Mouse (Mus musculus) kidney, embryonic 15.5 days (tissue): Measurements from ENCODE around the gene Id1. TPM values are rescaled to one million over a fixed set of nuclear protein-coding genes. Genes with fewer than 3 reads are reported as not detected.

Experiments used
- ATAC-seq: fragments of 200-750 bp; cut with Nextera tagmentation; replicated peaks from 2 replicates; pipeline ENCODE4 v1.8.0; 2017; ENCODE audit warnings: moderate TSS enrichment; ENCODE audit not compliant: low FRiP score
- H3K27ac ChIP-seq: fragments of 300-500 bp; sonication (generic); 2 replicates; pipeline ENCODE4 v1.5.1; 2015; ENCODE audit warnings: mild to moderate bottlenecking, inconsistent platforms
- H3K27me3 ChIP-seq: fragments of 300-500 bp; sonication (generic); 2 replicates; pipeline ENCODE4 v1.6.1; 2015; ENCODE audit warnings: inconsistent platforms
- H3K36me3 ChIP-seq: fragments of 300-500 bp; sonication (generic); 2 replicates; pipeline ENCODE4 v1.6.1; 2015; ENCODE audit warnings: inconsistent platforms
- H3K4me1 ChIP-seq: fragments of 300-500 bp; sonication (generic); 2 replicates; pipeline ENCODE4 v1.6.1; 2015; ENCODE audit warnings: inconsistent platforms
- H3K4me2 ChIP-seq: fragments of 300-500 bp; sonication (generic); 2 replicates; pipeline ENCODE4 v1.6.1; 2015; ENCODE audit warnings: moderate library complexity, mild to moderate bottlenecking, inconsistent platforms
- H3K4me3 ChIP-seq: fragments of 300-500 bp; sonication (generic); replicated peaks from 2 replicates; pipeline ENCODE4 v1.5.1; 2015; ENCODE audit warnings: mild to moderate bottlenecking, inconsistent platforms
- H3K9ac ChIP-seq: fragments of 300-500 bp; sonication (generic); 2 replicates; pipeline ENCODE4 v1.6.1; 2015; ENCODE audit warnings: mild to moderate bottlenecking, inconsistent platforms
- H3K9me3 ChIP-seq: fragments of 300-500 bp; sonication (generic); replicated peaks from 2 replicates; pipeline ENCODE4 v1.6.1; 2016; ENCODE audit warnings: inconsistent platforms
- WGBS: fragments of 180-500 bp; shearing (Covaris S2); methylation state at CpG from one replicate; pipeline ENCODE4 v1.1.7; 2015; ENCODE audit warnings: mixed read lengths; 5-methylcytosine and 5-hydroxymethylcytosine counted together
- polyA plus RNA-seq: library from polyadenylated mRNA; unstranded; fragments of >200 nt; fragmentation: Nextera tagmentation; extraction: Ambion mirVana; gene quantifications from 2 replicates; pipeline ENCODE4 v1.2.1, GENCODE M21; 2015

Gene Id1
- polyA plus RNA-seq, 1 experiment from 2014 or later, result 133 TPM

DNA sequence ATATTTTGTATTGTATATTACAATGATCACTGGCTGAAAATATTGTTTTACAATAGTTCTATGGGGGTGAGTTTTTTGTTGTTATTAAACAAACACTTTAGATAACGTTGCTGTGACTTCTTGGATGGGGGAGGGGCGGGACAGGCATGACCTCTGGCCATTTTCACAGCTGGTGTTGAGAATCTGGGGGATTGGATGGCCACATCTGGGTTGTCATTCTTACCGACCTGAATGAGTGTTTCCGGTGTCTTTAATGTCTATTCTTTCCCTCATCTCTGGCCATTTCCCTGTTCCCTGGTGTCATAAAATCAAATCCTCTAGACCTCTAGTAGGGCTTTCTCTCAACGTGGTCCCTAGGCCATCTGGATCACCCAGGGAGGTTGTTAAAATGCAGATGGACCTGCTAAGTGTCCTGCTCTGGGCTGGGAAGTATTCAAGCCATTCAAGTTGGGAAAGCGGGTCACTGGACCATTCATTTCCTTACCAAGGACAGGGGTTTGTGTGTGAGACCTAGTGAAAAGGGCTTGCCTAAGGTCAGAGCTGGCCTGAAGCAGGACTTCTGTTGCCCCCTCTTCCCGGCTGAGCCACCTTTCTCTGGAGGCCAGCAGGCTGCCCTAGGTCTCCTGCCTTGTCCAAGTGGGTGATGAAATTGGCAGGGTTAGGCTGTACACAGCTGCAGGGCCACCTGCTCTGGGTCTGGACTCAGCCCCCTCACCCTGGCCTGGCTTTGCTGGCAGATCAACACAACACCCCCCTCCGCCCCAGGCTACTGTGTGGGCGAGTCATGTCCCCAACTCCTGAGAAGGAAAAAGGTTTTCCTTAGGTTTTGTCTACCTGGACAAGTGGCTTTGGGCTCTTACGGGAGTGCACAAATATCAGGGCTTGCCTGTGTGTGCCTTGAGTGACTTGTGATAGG lies 1.5 kb downstream of the Id1 start:
- no peak for ATAC-seq
- no peaks in the 10 kb centered on the region for H3K27me3 ChIP-seq
- H3K4me2 ChIP-seq, result peak overlapping the region; percentile 63
- H3K9ac ChIP-seq, result peak overlapping the region; percentile 79
- H3K4me3 ChIP-seq, result peak overlapping the region; percentile 67
- H3K36me3 ChIP-seq, result no peaks in the 10 kb centered on the region
- H3K4me1 ChIP-seq, result peaks cover 83% of the 10 kb centered on the region
- H3K9me3 ChIP-seq, result no peaks in the 10 kb centered on the region
- H3K27ac ChIP-seq, result peak overlapping the region; percentile 97
- WGBS, result 6% methylated on average over 10 of the region's 10 CpGs

DNA sequence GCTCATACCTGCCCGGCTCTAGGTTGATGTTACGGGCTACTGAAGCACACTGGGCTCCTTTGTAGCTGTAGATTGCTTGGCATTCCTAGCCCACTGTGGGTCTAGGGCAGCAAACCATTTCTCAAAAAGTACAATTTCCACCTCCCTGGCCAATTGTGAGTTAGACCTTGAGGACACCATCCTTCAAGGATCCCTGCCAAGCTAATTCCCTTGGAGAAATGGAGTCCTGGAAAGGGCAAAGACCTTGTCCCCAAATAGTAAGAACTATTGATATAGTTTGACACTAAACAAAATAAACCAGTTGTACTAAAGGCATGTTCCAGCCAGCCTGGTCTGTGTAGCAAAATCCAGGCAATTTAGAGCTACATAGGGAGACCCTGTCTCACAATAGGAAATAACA lies 2.3 kb downstream of the Id1 start:
- ATAC-seq, result no peak
- H3K4me1 ChIP-seq, result peaks cover 80% of the 10 kb centered on the region

DNA sequence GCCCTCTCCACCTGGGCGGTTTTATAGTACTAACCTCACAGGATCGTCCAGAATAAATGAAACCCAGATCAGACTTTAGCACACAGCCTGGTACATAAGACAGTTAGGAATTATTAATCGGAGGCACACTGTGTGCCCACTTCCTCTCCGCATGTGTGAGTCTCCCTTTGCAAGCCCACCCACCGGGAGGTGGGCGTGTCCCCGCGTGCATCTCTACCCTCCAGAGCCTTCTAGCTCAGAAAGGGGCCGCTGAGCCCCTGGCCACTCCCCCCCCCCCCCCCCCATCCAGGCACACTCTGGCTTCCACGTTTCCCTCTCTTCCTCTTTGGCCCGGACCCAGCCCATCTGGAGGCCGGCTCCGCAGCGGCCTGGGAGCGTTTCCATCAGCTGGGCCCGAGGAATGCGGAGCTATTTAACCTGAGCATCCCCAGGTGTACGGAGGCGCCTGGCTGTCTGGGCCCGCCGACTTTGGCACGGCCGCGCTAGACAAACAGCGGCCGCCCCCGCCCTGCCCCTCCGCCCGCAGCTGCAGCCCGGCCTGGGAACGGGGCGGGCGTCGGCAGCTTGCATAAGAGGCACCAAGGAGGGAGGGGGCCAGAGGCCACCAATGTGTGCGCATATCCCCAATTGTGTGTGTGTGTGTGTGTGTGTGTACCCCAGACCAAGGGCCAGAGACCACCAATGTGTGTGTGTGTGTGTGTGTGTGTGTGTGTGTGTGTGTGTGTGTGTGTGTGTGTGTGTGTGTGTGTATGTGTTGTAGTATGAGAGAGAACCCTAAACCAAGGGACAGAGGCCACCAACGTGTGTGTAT lies 3.2 kb downstream of the Id1 start:
- ATAC-seq, result peak; percentile 79
- peaks cover 71% of the 10 kb centered on the region for H3K4me1 ChIP-seq
- H3K9me3 ChIP-seq, result no peaks in the 10 kb centered on the region
- H3K27ac ChIP-seq, result peak overlapping the region; percentile 97
- peak overlapping the region; percentile 67 for H3K4me3 ChIP-seq
- H3K9ac ChIP-seq, result peak overlapping the region; percentile 79
- H3K4me2 ChIP-seq, result peak overlapping the region; percentile 63
- no peaks in the 10 kb centered on the region for H3K27me3 ChIP-seq
- WGBS, result under 1% methylated on average over 36 of the region's 36 CpGs
- H3K36me3 ChIP-seq, result no peaks in the 10 kb centered on the region

More for the DNA sequence above, 2.3 kb downstream of the Id1 start:
- WGBS, result 25% methylated on average over 2 of the region's 2 CpGs
- H3K9ac ChIP-seq, result peak overlapping the region; percentile 79
- H3K4me3 ChIP-seq, result peak overlapping the region; percentile 67
- peak overlapping the region; percentile 97 for H3K27ac ChIP-seq
- H3K36me3 ChIP-seq, result no peaks in the 10 kb centered on the region
- H3K27me3 ChIP-seq, result no peaks in the 10 kb centered on the region
- H3K4me2 ChIP-seq, result peak overlapping the region; percentile 63
- H3K9me3 ChIP-seq, result no peaks in the 10 kb centered on the region

DNA sequence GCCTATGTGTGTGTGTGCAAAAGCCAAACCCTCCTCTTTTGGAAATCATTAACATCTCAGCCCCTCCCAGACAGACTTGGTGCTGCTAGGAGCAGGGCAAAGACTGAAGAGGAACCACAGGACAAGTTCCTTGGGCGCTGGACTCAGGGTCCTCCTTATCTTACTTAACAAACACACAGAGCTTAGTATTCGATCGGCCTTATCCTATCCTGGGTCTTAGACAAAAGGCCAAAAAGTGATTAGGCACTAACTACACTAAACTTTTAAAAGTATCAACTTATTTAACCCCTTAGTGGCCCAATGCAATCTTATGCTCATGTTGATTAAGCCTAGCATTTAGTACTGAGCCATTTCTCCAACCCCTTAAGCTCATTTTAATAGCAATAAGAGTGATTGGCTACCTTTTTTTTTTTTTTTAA lies 3.8 kb downstream of the Id1 start:
- peak; percentile 55 for ATAC-seq
- Histone ChIP-seq H3K36me3 (no peaks in the 10 kb centered on the region), H3K27me3 (no peaks in the 10 kb centered on the region), H3K4me2 (peak overlapping the region; percentile 63), H3K27ac (peak overlapping the region; percentile 97), H3K4me3 (peak overlapping the region; percentile 67), H3K9me3 (no peaks in the 10 kb centered on the region), H3K4me1 (peaks cover 65% of the 10 kb centered on the region), H3K9ac (no peak overlapping the region)
- 6% methylated on average over 3 of the region's 3 CpGs for WGBS

DNA sequence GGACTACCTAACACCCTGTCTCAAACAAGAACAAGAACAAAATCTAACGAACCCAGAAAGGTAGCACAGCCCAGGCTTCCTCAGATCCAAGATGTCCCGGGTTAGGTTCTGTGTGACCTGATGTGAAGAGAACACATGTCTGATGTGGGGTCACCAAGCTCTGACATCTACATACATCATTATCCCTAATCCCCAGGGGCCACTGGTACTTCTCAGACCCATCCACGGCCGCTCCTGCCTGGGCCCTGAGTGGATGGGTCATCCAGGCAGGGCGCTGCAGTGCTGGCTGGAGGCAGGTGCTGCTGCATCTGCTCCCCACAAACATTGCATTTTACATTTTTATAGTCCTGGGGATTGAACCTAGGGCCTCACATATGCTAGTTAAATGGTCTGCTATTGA lies 4.4 kb downstream of the Id1 start:
- Histone ChIP-seq H3K9me3 (no peaks in the 10 kb centered on the region), H3K4me2 (no peak overlapping the region), H3K36me3 (no peaks in the 10 kb centered on the region), H3K27ac (peak overlapping the region; percentile 97), H3K27me3 (no peaks in the 10 kb centered on the region), H3K4me3 (no peak overlapping the region), H3K4me1 (peaks cover 59% of the 10 kb centered on the region), H3K9ac (no peak overlapping the region)
- WGBS, result 77% methylated on average over 5 of the region's 5 CpGs
- ATAC-seq, result no peak

DNA sequence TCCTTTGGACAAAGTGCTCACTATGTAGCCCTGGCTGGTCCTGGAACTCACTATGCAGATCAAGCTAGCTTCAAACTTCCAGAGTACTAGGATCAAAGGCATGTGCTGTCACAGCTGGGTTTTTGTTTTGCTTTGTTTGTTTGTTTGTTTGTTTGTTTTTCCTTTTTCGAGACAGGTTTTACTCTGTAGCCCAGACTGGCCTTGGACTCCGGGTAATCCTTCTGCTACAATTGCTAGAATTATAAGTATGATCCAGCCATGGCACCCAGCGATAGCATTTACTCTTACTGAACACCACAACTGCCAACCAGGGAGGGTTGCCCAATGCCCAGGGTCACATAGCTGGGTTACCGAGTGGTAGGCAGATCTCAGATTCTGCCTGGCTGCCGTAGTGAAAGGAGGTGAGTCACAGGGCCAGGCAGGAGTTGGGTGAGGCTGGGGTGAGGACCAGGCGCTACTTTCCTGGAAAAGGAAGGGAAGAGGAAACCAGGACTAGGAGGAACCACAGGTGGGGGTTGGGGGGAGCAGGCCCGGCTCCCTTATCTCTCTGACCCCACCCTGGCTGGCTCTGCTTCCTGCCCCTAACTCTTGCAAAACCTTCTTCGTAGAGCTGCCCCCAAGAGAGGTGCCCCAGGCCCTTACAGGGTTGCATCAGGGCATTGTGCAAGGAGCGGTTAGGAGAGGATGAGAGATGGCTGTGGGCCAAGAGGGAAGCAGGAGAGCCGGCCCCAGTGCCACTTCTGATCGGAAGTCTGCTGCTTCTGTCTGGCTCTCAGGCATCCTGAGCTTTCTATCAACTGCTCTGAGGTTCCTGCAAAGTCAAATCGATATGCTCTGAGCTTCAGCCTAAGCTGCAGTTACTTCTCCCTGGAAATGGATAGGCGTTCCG lies 5.3 kb downstream of the Id1 start:
- ATAC-seq, result no peak
- Histone ChIP-seq H3K4me2 (peak overlapping the region; percentile 38), H3K4me1 (peaks cover 54% of the 10 kb centered on the region), H3K4me3 (no peak overlapping the region), H3K27ac (peak overlapping the region; percentile 97), H3K9ac (0 out of 2 replicates have a peak overlapping the region, but pooled peaks have one; percentile 21), H3K36me3 (no peaks in the 10 kb centered on the region), H3K9me3 (no peaks in the 10 kb centered on the region), H3K27me3 (no peaks in the 10 kb centered on the region)
- WGBS, result 35% methylated on average over 14 of the region's 14 CpGs

DNA sequence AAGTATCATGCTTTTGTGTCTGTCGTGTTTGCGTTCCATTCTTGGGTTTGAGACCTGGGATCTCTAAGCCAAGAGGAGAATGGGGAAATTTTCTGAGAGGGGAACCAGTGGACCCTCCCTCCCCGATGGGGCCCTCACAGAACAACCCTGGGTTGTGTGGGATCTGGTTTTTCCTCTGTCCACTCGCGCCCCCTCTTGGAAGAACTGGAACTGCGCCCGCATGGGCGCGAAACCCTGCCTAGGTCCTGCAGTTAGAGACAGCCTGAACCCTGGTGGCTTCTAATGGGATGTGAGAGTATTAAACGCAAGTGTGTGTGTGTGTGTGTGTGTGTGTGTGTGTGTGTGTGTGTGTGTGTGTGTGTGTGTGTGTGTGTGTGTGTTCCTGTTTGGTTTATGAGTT lies 6.4 kb downstream of the Id1 start:
- no peak for ATAC-seq
- peaks cover 54% of the 10 kb centered on the region for H3K4me1 ChIP-seq
- H3K27ac ChIP-seq, result peak overlapping the region; percentile 97
- no peaks in the 10 kb centered on the region for H3K36me3 ChIP-seq
- H3K27me3 ChIP-seq, result no peaks in the 10 kb centered on the region
- 0 out of 2 replicates have a peak overlapping the region, but pooled peaks have one; percentile 38 for H3K4me2 ChIP-seq
- WGBS, result 33% methylated on average over 10 of the region's 10 CpGs
- no peaks in the 10 kb centered on the region for H3K9me3 ChIP-seq
- H3K4me3 ChIP-seq, result no peak overlapping the region
- H3K9ac ChIP-seq, result no peak overlapping the region

DNA sequence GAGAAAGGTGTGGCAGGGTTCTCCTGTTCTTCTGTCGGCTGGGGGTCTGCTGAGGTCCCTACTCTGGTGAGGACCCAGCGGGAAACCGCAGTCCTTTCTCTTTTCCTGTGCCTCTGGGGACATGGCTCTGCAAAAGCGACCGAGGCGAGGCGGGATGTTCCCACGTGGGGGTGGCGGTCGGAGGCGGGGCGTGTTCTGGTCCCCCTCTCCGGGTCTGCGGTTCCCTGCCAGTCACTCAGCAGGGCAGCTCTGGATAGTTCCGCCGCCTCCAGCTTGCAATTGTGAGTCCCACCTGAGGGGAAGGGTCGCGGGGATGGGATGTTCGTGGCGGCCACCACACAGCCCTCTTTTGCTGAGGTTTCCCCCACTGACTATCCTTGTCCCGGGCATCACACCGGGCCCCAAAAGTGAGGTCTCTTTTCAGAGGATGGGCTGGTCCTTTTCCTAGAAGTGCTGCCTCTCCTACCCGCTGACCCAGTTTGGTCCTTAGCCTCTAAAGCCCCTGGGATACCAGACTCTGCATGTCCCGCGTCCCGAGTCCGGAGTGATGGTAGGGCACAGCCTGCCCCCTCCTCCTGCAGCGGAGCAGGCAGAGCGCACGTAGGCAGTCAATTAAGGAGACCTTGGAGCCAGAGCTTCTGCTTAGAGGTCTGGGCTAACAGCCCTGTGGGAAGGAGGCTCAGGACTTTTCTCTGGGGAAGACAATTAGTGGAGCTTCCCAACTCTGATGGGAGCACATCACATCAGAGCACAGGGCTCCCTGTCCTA lies 18.1 kb downstream of the Id1 start, which contains the start of gene Cox4i2:
Gene Cox4i2, plus strand, starts transcription at position 230 of the 768 bp plus-strand sequence.
- H3K27ac ChIP-seq, result no peak within 1 kb of the TSS
- 3% methylated on average over 30 of the region's 30 CpGs for WGBS
- 0 out of 2 replicates have a peak, but pooled peaks have one; percentile 33 for ATAC-seq
- H3K9me3 ChIP-seq, result no peaks in the 10 kb centered on the region
- no peaks in the 10 kb centered on the region for H3K27me3 ChIP-seq
- H3K9ac ChIP-seq, result peak within 1 kb of the TSS; percentile 27
- peaks cover 26% of the 10 kb centered on the region for H3K4me1 ChIP-seq
- H3K36me3 ChIP-seq, result no peaks in the 10 kb centered on the region
- H3K4me2 ChIP-seq, result peak within 1 kb of the TSS; percentile 64
- peak within 1 kb of the TSS; percentile 33 for H3K4me3 ChIP-seq

DNA sequence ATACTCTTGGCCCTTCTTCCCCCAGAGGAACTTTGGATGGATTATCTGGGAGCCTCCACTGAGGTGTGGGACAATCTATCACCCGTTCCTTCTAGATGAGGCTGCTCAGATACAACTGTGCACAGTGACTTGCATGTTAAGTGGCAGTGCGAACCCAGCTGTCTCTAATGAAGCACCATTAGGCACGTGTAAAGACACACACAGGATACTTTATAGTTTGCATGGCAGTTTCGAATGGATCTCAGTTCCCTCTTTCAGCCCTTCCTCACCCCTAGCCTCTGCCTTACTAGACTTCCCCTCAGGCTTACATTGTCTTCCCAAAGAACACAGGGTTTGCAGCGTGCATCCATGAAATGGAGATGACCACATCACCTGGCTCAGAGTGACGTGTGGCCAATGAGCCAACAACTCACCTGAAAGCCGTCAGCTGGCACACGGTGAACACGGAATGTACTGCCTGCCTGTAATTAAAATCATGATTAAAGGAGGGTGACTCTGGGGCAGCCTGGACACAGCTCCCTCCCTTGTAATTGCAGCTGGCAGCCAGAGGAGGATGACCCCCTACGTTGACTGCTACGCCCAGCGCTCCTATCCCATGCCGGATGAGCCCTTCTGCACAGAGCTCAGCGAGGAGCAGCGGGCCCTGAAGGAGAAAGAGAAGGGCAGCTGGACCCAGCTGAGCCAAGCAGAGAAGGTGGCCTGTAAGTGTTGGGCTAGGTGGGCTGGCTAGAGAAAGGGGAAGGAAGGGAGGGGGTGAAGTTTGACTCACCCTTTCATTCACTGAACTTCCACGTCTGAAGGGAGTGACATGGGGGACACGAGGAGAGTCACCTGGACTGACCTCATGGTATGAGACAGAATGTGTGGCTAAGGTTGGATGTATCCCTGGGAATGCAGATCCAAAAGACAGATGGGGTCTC lies 20.7 kb downstream of the Id1 start:
- WGBS, result 49% methylated on average over 17 of the region's 17 CpGs
- Histone ChIP-seq H3K9ac (no peak overlapping the region), H3K4me2 (no peak overlapping the region), H3K36me3 (no peaks in the 10 kb centered on the region), H3K4me1 (peaks cover 26% of the 10 kb centered on the region), H3K27ac (no peak overlapping the region), H3K27me3 (no peaks in the 10 kb centered on the region), H3K9me3 (no peaks in the 10 kb centered on the region), H3K4me3 (no peak overlapping the region)
- ATAC-seq, result no peak; the same call in 1 of the 2 replicates

DNA sequence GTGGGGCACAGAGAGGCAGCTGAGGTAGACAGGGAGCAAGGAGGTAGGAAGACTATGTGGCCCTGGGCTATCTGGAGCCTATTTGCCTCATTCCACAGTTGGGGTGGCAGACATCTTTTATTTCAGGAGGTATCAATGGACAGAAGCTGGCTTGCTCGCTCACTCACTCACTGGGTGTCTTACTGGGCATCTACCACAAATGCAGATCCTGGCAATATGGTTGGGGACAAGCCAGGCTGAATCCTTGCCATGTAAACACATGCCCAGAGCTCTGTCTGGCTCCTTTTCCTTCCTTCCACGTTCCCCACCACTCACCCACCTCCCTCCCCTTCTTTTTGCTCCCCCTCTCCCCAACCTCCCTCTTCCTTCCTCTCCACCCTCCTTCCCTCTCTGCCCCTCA lies 21.4 kb downstream of the Id1 start:
- Histone ChIP-seq H3K27ac (no peak overlapping the region), H3K4me3 (no peak overlapping the region), H3K9ac (no peak overlapping the region), H3K9me3 (no peaks in the 10 kb centered on the region), H3K36me3 (no peaks in the 10 kb centered on the region), H3K4me1 (peaks cover 26% of the 10 kb centered on the region), H3K4me2 (no peak overlapping the region), H3K27me3 (no peaks in the 10 kb centered on the region)
- ATAC-seq, result no peak
- WGBS, result 73% methylated on average over 2 of the region's 2 CpGs
